Mouse (Mus musculus) gastrocnemius, postnatal 25 days (tissue): ENCODE results near the gene Arl5c. TPM values are rescaled to one million over a fixed set of nuclear protein-coding genes. Genes with fewer than 3 reads are reported as not detected.
"Not testable (repeated sequence)": the region's sequence is repeated elsewhere in the genome, so short reads cannot be mapped to it uniquely, and the experiment has no call there.

Experiments
- DNase-seq: peaks from one replicate; pipeline ENCODE4 v3.0.0; 2022
- microRNA-seq, 2 experiments: library from miRNA; unstranded; fragments of <30 nt; microRNA quantifications; one replicate each; pipeline ENCODE4 v1.2.0; 2021; ENCODE audit warnings: borderline replicate concordance in 2 of 2
- total RNA-seq, 2 experiments: library from RNA; stranded (reverse); gene quantifications; 1 replicate in 1 of 2; 2 replicates in 1 of 2; pipeline ENCODE4 v1.2.3; 2021

Arl5c gene
- total RNA-seq, 2 experiments from 2014 or later = 0.27 TPM; not detected in 1

DNA sequence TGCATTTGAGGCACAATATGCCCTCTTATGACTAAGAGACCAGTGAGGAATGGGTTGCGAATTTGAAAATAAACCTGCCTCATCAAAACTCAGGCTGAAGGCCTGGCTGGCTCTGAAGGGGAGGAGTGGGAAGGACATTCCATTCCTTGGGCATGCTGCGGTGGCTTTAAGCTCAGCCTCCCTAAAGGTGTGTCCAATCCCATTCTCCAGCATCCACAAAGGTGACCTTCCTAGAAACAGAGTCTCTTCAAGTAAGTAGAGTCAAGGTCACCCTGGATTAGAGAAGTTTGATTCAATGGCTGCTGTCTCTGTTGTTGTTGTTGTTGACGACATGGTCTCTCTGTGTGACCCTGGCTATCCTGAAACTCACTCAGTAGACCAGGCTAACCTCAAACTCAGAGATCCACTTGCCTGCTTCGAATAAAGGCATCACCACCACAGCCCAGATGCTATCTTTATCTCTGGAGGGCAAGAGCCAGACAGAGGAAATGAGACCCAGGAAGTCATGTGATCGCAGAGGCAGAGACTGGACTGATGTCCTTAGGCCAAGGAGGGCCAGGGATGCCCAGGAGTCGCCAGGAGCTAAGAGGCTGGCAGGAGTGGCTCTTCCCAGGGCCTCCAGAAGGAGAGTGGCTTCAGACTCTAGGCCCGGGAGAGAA, 37.2 kb downstream of the Arl5c start:
- no peak for DNase-seq

DNA sequence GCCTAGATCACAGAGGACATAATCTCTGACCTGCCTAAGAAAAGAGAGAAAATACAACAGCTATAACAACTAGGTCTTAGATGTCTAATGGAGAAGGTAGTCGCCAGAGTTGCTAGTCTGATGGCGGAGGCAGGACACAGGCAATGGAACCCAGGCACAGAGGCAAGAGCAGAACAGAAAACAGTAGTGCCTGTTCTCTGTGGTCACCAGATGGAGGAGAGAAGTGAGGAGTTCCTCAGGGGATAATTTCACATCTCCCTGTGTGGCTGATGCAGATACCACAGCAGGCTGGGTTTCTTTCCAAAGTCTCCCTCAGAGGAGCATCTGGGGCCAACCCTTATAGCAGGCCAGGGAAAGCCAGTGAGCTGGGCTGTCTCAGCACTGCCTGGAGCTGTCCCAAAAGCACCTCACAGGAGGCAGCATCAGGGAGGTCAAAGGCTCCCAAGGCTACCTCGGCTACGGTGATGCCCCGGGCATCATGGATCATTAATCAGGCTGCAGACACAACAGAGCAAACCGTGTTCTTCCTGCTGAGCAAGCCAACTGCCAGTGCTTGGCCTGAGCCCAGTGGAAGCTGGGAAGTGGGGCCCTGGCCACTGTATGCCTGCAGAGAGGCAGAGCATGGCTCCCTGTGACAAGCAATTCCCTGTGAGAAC, 38.9 kb downstream of the Arl5c start:
- no peak for DNase-seq

DNA sequence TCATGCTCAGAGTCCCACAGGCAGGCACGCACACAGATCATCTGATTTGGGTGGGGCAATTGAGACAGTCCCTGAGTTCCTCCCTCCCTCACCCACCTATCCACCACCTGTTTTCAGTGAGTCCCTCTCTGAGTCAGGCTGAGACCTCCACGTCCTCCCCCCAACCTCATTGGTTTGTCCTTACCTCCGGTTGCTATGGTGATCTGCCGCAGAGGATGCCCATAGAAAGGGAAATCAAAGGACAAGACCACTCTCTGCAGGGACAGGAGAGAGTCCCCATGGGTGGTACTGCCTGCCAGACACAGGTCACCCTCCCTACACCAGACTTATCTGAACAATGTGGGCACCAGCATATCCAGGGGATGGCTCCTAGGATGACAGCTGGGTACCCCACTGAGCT, 40.1 kb downstream of the Arl5c start:
- no peak for DNase-seq

DNA sequence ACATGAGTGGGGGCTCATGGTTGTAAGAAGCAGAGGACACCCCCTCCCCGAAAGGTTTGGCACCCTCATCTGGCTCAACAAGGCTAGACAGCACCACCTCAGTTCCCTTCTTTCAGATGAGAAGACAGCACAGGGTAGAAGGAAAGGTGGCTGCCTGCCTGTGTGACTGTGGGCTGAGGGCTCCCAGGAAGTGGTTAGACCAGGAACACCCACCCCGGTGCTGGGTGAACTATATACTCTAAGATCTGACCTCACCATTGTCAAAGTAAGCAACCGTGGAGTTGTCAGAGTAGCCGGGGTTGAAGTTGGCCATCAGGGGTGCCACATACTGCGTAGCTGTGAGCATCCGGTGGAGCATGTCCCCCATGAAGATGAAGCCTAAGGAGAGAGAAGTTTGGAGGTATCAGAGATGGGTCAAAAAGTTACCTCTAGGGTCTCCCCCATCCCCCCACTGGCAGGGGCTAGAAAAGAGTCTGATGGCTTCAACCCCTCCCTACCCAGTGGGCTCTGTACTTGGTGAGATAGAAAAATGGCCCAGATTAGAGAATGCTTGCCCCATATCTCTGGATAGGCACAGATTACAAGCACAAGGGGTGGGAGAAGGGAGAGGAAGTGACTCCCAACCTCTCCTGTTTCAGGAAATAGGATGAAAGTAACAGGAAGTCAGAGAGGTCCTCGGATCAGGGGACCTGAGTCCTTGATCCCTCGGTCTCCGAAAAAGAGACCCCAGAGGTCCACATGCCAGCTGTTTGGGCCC, 40.7 kb downstream of the Arl5c start:
- no peak for DNase-seq

DNA sequence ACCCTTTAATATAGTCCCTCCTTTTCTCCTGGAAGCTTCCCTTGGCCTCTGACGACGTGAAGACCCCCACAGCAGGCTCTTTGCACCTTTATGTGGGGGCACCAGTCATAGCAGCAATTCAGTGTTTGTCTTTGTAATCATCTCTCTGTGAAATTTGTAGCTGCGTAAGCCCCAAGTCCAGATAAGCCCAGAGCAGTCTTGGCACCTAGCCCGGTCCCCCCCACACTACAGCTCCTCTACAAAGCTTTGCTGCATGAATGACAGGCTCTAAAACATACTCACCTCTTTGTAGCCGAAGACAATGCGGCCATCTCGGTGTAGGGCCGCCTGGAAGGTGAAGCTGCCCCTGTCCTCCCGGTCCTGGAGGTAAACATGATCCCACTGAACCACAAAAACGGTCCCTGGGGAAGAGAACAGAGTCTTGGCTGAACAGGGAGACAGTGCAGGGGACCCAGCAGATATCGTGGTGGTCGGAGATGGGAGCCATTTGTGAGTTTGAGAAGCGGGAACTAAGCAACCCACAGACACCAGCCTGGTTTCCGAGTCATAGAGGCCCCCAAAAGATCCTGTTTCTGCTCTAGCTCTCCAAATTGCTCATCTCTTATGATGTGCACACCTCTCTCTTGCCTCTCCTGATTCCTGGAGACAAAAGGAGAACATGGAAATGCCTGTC, 41.4 kb downstream of the Arl5c start:
- no peak for DNase-seq

DNA sequence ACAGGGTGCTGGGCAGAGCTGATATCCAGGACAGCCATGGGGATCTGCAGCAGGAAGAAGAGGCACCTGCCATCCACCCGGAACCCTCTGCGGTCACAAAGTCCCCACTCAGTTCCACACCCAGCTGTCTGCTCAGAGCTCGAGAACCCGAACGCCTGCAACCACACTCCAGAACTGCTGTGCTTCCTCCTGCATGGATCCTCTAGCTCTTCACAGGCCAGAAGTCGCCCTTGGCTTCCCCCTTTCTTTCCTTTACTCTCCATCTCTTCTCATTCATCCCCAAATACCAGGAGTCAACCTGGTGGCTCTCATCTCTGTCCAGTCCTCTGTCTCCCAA, 42.1 kb downstream of the Arl5c start:
- DNase-seq = no peak

DNA sequence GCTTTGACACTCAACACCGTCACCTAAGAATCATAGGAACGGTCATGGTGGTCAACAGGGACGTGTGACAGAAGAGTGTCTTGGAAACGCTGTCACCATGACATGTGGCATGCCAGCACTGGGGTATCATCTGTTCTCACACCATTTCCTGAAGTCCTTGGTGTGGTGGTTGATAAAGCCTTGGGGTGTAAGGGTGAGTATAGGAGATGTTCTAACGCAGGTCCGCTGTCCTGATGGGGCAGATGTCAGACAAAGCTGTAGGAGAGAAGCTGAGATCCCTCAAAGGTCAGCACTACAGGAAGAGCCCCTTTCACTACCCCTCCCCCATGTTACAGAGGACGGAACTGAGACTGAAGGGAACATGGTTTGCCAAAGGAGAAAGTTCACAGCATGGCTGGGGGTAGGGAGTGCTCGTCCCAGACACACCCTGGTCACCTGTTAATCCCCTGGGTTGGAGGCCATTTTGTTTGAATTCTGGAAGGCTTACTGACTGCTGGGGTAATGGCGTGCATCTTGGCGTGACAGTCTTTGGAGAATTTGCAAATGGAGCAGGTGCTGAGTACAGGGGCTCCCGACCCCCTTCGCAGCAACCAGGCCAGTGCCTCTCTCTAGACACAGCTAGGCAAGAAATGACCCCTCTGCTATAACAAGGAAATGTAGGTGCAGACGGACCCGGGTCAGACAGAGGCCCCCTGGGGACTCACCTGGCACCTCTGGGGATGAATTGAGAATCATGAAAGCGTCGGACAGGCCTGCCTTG, 42.6 kb downstream of the Arl5c start:
- no peak for DNase-seq

DNA sequence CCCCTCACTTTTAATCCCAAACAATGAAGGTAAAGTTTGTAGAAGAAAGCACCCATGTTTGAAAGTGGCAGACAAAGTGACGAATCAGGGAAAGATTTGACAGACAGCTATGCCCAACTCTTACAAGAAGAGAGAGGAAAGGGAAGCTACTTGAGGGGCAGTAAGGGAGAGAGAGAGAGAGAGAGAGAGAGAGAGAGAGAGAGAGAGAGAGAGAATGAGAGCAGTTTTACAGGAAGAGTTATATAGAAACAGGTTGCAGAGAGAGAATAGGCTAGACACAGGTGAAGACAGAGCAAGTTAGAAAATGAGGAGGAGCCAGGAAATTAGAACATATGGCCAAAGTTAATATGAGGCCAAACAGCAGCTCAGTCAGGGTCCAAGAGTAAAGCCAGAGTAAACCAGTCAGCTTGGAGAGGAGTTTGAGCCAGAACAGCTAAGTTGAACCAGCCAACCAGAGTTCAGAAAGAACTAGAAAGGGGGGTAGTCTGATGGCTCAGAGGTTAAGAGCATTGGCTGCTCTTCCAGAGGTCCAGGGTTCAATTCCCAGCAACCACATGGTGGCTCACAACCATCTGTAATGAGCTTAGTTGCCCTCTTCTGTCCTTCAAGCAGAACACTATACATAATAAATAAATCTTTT, 43.5 kb downstream of the Arl5c start:
- no peak for DNase-seq

DNA sequence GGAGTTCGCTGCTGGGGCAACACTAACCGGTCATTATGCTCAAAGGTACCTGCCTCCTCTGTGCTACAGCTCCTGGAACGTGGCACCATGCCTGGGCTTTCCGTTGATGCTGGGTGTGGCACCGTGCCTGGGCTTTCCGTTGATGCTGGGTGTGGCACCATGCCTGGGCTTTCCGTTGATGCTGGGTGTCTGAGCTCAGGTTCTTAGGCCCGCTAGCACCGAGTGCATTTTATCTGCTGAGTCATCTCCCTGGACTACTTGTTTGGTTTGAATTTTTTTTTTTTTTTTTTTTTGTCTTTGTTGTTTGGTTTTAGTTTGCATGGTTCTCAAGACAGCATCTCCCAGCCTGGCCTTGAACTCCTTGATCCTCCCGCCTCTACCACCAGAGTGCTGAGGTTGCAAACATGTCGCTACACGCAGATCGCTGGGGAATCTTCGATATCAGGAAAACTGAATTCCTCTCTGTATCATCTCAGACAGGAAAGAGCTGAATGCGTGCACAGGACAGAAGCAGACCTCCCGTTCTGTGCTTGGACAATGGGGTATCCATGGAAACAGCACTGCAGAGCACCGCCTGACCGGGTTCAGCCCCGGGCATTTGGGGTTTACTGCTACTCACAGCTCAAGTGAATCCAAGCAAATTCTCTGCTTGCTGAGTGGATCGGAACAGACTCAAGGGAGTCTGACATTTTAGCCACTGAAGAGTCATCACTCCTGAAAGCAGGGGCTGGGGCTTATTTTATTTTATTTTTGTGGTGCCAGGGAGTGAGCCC, 46.1 kb downstream of the Arl5c start:
- DNase-seq = no peak

DNA sequence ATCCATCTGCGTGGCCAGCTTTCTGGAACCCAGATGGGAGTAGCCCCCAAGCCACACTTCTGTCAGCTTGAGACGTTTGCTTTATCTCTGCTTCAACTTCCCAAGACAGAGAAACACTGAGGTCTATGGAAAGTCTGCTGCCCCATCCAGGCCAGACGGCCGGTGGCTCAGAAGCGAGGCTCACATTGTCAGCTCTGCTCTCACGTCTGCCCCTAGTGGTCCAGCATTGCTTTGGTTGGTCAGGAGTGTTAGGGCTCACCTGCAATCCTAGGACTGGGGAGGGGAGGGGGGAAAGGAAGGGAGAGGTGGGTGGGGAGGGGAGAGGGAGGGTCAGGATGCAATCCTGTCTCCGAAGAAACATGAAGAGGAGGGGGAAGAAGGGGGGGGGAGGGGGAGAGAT, 48.6 kb downstream of the Arl5c start:
- no peak for DNase-seq

DNA sequence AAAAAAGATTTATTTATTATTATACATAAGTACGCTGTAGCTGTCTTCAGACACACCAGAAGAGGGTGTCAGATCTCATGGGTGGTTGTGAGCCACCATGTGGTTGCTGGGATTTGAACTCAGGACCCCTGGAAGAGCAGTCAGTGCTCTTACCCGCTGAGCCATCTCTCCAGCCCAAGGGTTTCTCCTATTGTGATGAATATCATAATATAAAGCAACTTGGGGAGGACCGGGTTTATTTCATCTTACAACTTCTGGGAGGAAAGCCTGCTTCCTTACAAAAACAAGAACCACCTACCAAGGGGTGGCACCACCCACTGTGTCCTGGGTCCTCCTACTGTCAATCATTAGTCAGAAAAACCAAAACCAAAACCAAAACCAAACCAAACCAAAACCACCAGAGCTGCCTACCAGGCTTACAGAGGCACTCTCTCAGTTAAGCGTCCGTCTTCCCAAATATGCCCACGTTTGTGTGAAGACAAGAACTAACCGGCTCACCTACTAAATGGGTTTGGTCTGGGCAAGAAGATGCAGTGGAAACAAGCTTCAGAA, 50.2 kb downstream of the Arl5c start:
- not testable (repeated sequence) for DNase-seq

DNA sequence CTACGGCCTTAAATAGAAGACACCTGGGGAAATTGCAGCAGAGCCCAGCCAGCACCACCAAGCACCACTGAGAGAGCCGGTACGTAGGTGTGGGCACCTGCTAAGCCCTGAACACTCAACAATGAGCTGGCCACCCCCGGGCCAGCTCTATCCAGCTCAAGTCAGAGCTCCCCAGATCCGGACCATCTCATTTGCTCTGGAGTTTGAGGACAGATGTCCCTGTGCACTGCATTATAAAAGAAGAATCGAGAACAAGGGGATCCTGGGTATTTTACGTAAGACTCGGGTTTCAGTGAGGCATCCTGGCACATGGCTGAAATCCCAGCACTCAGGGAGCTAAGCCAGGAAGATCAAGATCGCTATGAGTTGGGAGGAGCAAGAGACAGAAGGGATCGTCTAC, 51.0 kb downstream of the Arl5c start:
- DNase-seq = no peak

DNA sequence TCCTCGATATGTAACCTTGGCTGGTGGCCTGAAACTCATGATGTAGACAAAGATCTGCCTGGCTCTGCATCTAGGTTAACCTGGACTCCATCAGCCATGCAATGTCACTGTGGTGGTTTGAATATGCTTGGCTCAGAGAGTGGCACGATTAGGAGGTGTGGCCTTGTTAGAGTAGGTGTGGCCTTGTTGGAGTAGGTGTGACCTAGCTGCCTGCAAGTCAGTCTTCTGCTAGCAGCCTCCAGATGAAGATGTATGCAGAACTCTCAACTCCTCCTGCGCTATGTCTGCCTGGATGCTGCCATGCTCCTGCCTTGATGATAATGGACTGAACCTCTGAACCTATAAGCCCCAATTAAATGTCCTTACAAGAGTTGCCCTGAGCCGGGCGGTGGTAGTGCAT, 52.7 kb downstream of the Arl5c start:
- no peak for DNase-seq

DNA sequence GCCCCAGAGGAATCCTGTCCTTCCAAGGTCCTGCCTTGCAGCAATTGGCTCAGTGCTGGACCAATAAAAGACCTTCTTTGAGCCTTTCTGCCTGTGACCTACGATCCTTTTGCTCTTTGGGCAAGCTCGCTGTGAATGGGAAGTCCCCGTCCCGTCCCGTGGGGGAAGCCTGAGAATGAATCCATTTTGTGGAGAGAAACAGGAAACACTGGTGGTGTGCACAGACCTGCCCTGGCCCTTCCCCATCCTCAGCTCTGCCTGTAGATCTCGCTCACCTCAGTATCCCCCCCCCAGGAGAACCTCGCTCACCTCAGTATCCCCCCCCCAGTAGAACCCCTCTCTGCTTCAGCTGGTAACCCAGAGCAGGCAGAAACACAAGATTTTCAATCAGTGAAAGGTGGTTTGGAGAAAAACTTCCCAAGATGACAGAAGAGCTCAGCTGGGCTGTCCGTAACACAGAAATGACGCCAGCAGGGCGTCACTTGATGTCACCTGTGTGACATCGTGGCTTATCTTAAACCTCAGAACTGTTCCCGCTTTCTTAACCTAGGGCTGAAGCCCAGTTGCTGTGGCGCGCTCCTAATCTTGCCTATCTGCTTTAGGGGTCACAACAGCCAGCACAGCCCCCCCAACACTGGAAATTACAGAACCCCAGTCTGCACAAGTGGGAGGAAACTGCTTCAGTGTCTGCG, 53.4 kb downstream of the Arl5c start:
- no peak for DNase-seq

Small RNA genes within 50 kb of the gene (microRNA-seq; reads per million reads assigned to microRNA genes)
- gene Gm22461 (0 reads per million in 2 experiments), gene Gm27597 (0 reads per million in 2 experiments)

Other genes with a start within 250 kb of the Arl5c start
- 1 to 10 TPM; 4.9 to 6.4 TPM for gene Cwc25, start 229.6 kb downstream of the Arl5c start, total RNA-seq
- gene 1700001P01Rik, start 220.3 kb downstream of the Arl5c start, total RNA-seq = not detected
- gene Rpl23, start 213.7 kb downstream of the Arl5c start, total RNA-seq = 100 to 1,000 TPM; 379 to 436 TPM
- 10 to 100 TPM; 18.3 to 21.9 TPM for gene Lasp1, start 197.2 kb downstream of the Arl5c start, total RNA-seq
- gene B230217C12Rik, start 155.4 kb downstream of the Arl5c start, total RNA-seq = under 1 TPM; 0.48 to 0.67 TPM
- under 1 TPM; 0.11 to 0.15 TPM for gene Fbxo47, start 112.0 kb downstream of the Arl5c start, total RNA-seq
- 1 to 10 TPM; 3.1 TPM for gene Plxdc1, start 9.7 kb downstream of the Arl5c start, total RNA-seq
- 100 to 1,000 TPM; 212 to 259 TPM for gene Cacnb1, start 26.9 kb upstream of the Arl5c start, total RNA-seq
- gene Rpl19, start 30.5 kb upstream of the Arl5c start, total RNA-seq = 100 to 1,000 TPM; 421 to 453 TPM
- gene Stac2, start 57.3 kb upstream of the Arl5c start, total RNA-seq = under 1 TPM in 1 of 2 experiments, not detected in 1; 0.13 TPM
- 10 to 100 TPM; 10.3 to 11.1 TPM for gene Fbxl20, start 154.2 kb upstream of the Arl5c start, total RNA-seq
- gene Med1, start 197.1 kb upstream of the Arl5c start, total RNA-seq = 10 to 100 TPM; 21.2 to 23.1 TPM
- 10 to 100 TPM; 13.0 to 14.0 TPM for gene Cdk12, start 206.9 kb upstream of the Arl5c start, total RNA-seq